8 mouse cellular contexts compared by ENCODE assay signal in the genomic region with DNA sequence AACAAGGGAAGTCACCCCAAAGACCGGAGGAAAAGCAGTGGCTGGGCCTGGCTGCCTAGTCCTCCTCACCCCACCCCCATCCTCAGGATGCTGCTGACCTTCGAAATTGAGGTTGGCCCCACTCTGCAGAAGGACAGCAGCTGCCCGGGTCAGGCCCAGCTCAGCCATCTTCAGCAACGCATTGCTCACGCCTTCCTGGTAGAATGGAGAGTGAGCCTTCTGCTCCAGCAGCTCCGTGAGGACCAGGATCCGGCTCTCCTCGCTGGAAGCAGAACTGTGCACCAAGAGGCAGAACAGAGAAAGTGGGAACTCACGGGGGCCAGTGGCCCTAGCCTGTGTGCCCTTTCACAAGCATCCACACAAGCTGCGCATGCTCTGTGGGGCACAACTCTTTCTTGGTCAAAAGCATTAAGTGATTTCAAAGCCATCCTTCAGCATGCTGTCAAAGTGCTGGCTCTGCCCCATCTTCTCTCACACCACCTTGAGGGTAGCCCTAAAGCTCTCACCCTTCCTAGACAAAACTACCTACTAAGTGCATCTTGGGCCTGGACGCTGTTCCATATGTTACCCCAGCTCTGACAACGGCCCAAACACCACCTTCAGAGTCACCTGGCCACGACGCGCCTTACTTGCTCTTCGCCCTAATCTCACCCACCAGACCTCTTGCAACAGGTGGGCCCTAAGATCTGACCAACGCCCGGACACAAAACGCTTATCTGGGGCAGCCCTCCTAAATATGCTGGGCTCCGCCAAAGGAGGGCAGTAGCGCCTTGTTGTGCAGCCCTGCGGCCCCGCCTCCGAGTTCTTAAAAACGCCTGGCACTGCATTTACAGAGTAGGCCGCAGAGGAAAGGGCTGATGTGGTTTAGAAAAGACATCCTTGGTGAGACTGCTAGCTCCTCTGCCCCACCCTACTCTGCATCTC. TPM values are rescaled to one million over a fixed set of nuclear protein-coding genes. Genes with fewer than 3 reads are reported as not detected.
DNase-seq lines count a peak whose midpoint lies in the region; ATAC-seq and TF ChIP-seq lines count a peak whose summit lies in the region.

No protein-coding gene starts in this region.

- peak overlapping the region; percentile 83 to 97 for H3K4me3 ChIP-seq in ES-E14 (ENCODE audit: insufficient read depth in 1 of 2, low read depth in 1 of 2, low read length in 2 of 2, poor library complexity in 1 of 2, severe bottlenecking in 1 of 2)
- H3K4me3 ChIP-seq in embryonic facial prominence, embryonic 10.5 days = peak overlapping the region; percentile 98
- H3K4me3 ChIP-seq in heart, postnatal 0 days (ENCODE audit: low read depth, low read length) = peak overlapping the region; percentile 96
- H3K4me3 ChIP-seq in lung, embryonic 16.5 days (ENCODE audit: low read length) = peak overlapping the region; percentile 95

- ATAC-seq in heart, postnatal 0 days (ENCODE audit: insufficient read depth, low read depth) = no peak
- ATAC-seq in lung, embryonic 16.5 days (ENCODE audit: low read depth) = no peak

- DNase-seq in A20 (ENCODE audit: low read depth, low spot score) = peak; percentile 86
- peak; percentile 33 for DNase-seq in ES-E14 (ENCODE audit: low read depth, low spot score)
- DNase-seq in embryonic facial prominence, embryonic 10.5 days (ENCODE audit: low spot score) = peak; percentile 66
- DNase-seq in heart, postnatal 0 days (ENCODE audit: low spot score) = peak; percentile 61
- peak; percentile 70 to 80 for DNase-seq in kidney, postnatal 4 days
- DNase-seq in retina, embryonic 14.5 days (ENCODE audit: low spot score) = peak; percentile 52
- peak; percentile 72 for DNase-seq in thymus, postnatal 4 days

- TF ChIP-seq EP300 in heart, postnatal 0 days (IDR thresholded peaks at IDR 0.05; ENCODE audit: low read depth) = no peak

- peak; percentile 34 for TF ChIP-seq CTCF in heart, postnatal 0 days (IDR thresholded peaks at IDR 0.05; ENCODE audit: low read depth)

- peak overlapping the region; percentile 87 for H3K9ac ChIP-seq in ES-E14 (ENCODE audit: insufficient read depth, low read depth, low read length, poor library complexity, severe bottlenecking)
- H3K9ac ChIP-seq in heart, postnatal 0 days (replicated peaks; ENCODE audit: low read depth, low read length) = peak overlapping the region; percentile 91
- H3K9ac ChIP-seq in lung, embryonic 16.5 days (ENCODE audit: low read length) = peak overlapping the region; percentile 88

- peaks cover 41% of the 10 kb centered on the region for H3K36me3 ChIP-seq in ES-E14 (ENCODE audit: control insufficient read depth, insufficient read depth, low read length, poor library complexity, severe bottlenecking)
- peaks cover 48% of the 10 kb centered on the region for H3K36me3 ChIP-seq in embryonic facial prominence, embryonic 10.5 days (replicated peaks)
- H3K36me3 ChIP-seq in heart, postnatal 0 days (replicated peaks; ENCODE audit: control insufficient read depth, insufficient read depth, low read length) = peaks cover 43% of the 10 kb centered on the region
- H3K36me3 ChIP-seq in lung, embryonic 16.5 days (ENCODE audit: control insufficient read depth, insufficient read depth, low read length) = peaks cover 30% of the 10 kb centered on the region

- H3K27ac ChIP-seq in ES-E14 (ENCODE audit: insufficient read depth, low read depth, low read length, poor library complexity, severe bottlenecking) = 0 out of 2 replicates have a peak overlapping the region, but pooled peaks have one; percentile 6
- peak overlapping the region; percentile 87 for H3K27ac ChIP-seq in embryonic facial prominence, embryonic 10.5 days (replicated peaks)
- H3K27ac ChIP-seq in heart, postnatal 0 days (ENCODE audit: low read depth) = peak overlapping the region; percentile 77
- H3K27ac ChIP-seq in lung, embryonic 16.5 days (ENCODE audit: low read length) = peak overlapping the region; percentile 68

- peak overlapping the region; percentile 92 for H3K4me2 ChIP-seq in heart, postnatal 0 days (ENCODE audit: low read depth, low read length)
- peak overlapping the region; percentile 93 for H3K4me2 ChIP-seq in lung, embryonic 16.5 days (ENCODE audit: low read depth, low read length)

- 33% methylated on average over 26 of the region's 26 CpGs for WGBS in embryonic facial prominence, embryonic 10.5 days
- 31% methylated on average over 26 of the region's 26 CpGs for WGBS in heart, postnatal 0 days
- WGBS in lung, embryonic 16.5 days = 26% methylated on average over 26 of the region's 26 CpGs

- peaks cover 0 to 17% of the 10 kb centered on the region in 2 experiments; a peak in 2 of 4 replicates for H3K4me1 ChIP-seq in ES-E14 (ENCODE audit: control insufficient read depth in 2 of 2, insufficient read depth in 2 of 2, low read length in 2 of 2, poor library complexity in 1 of 2)
- H3K4me1 ChIP-seq in embryonic facial prominence, embryonic 10.5 days = peaks cover 71% of the 10 kb centered on the region
- peaks cover 12% of the 10 kb centered on the region for H3K4me1 ChIP-seq in heart, postnatal 0 days (ENCODE audit: control insufficient read depth, insufficient read depth)
- peaks cover 11% of the 10 kb centered on the region for H3K4me1 ChIP-seq in lung, embryonic 16.5 days (replicated peaks; ENCODE audit: control insufficient read depth, insufficient read depth, low read length)

- no peaks in the 10 kb centered on the region for H3K9me3 ChIP-seq in ES-E14 (ENCODE audit: control insufficient read depth, insufficient read depth, low read depth, low read length)
- H3K9me3 ChIP-seq in embryonic facial prominence, embryonic 10.5 days = no peaks in the 10 kb centered on the region
- H3K9me3 ChIP-seq in heart, postnatal 0 days (replicated peaks; ENCODE audit: control insufficient read depth, low read length) = no peaks in the 10 kb centered on the region
- no peaks in the 10 kb centered on the region for H3K9me3 ChIP-seq in lung, embryonic 16.5 days (ENCODE audit: control insufficient read depth, low read length)

- in situ Hi-C loops in ES-E14 (cut with MboI; ENCODE audit: low sequenced_read_pairs in 2 of 2, unreplicated experiment in 2 of 2) = no loop called here

- no peaks in the 10 kb centered on the region for H3K27me3 ChIP-seq in embryonic facial prominence, embryonic 10.5 days (replicated peaks; ENCODE audit: low read depth, poor library complexity, severe bottlenecking)
- H3K27me3 ChIP-seq in heart, postnatal 0 days (ENCODE audit: control insufficient read depth, insufficient read depth, low read length) = no peaks in the 10 kb centered on the region
- no peaks in the 10 kb centered on the region for H3K27me3 ChIP-seq in lung, embryonic 16.5 days (ENCODE audit: control insufficient read depth, insufficient read depth, low read depth, low read length)

TF ChIP-seq in ES-E14, 5 proteins besides CTCF, POLR2A, EP300 and RAD21:
- TF ChIP-seq CHD2 (IDR thresholded peaks at IDR 0.05; ENCODE audit: low read depth, low read length) = no peak
- peak; percentile 44; the same call in 1 of the 2 replicates for TF ChIP-seq HCFC1 (IDR thresholded peaks at IDR 0.05; ENCODE audit: borderline replicate concordance, insufficient read depth, low read length)
- TF ChIP-seq MAFK (IDR thresholded peaks at IDR 0.05; ENCODE audit: insufficient read depth, low read depth, low read length) = 0 out of 2 replicates have a peak, but pooled peaks have one; percentile 2
TF ChIP-seq in ES-E14: peak in this region for 2.

RNA-seq across cellular contexts. Expression of a gene that starts 3.0 kb away (rescaled TPM):
- total RNA-seq in ES-E14 (2012; rRNA removed) = 73.6 and 88.1 TPM in 2 replicates
- 53.9 and 56.0 TPM in 2 replicates for polyA plus RNA-seq in embryonic facial prominence, embryonic 10.5 days (2016; fragmentation: Nextera tagmentation; extraction: Ambion mirVana)
- 16.2 and 20.0 TPM in 2 replicates for total RNA-seq in heart, postnatal 0 days (2014; rRNA removed; ENCODE audit: low replicate concordance)
- 12.4 and 13.0 TPM in 2 replicates for polyA plus RNA-seq in heart, postnatal 0 days (2015; fragmentation: Nextera tagmentation; extraction: Ambion mirVana)
- polyA plus RNA-seq in lung, embryonic 16.5 days (2015; fragmentation: Nextera tagmentation; extraction: Ambion mirVana) = 32.7 and 33.5 TPM in 2 replicates

RNA-seq across cellular contexts. Expression of a gene that starts 7.7 kb away (rescaled TPM):
- total RNA-seq in ES-E14 (2012; rRNA removed) = 8.7 and 16.2 TPM in 2 replicates
- 87.6 and 94.6 TPM in 2 replicates for polyA plus RNA-seq in embryonic facial prominence, embryonic 10.5 days (2016; fragmentation: Nextera tagmentation; extraction: Ambion mirVana)
- 8.0 and 24.0 TPM in 2 replicates for total RNA-seq in heart, postnatal 0 days (2014; rRNA removed; ENCODE audit: low replicate concordance)
- polyA plus RNA-seq in heart, postnatal 0 days (2015; fragmentation: Nextera tagmentation; extraction: Ambion mirVana) = 3.6 and 4.1 TPM in 2 replicates
- polyA plus RNA-seq in lung, embryonic 16.5 days (2015; fragmentation: Nextera tagmentation; extraction: Ambion mirVana) = 7.2 and 9.4 TPM in 2 replicates

RNA-seq across cellular contexts. Expression of a gene that starts 19.5 kb away (rescaled TPM):
- total RNA-seq in ES-E14 (2012; rRNA removed) = 47.3 and 55.2 TPM in 2 replicates
- 134 and 135 TPM in 2 replicates for polyA plus RNA-seq in embryonic facial prominence, embryonic 10.5 days (2016; fragmentation: Nextera tagmentation; extraction: Ambion mirVana)
- 67.2 and 89.9 TPM in 2 replicates for total RNA-seq in heart, postnatal 0 days (2014; rRNA removed; ENCODE audit: low replicate concordance)
- 83.4 and 87.8 TPM in 2 replicates for polyA plus RNA-seq in heart, postnatal 0 days (2015; fragmentation: Nextera tagmentation; extraction: Ambion mirVana)
- polyA plus RNA-seq in lung, embryonic 16.5 days (2015; fragmentation: Nextera tagmentation; extraction: Ambion mirVana) = 76.4 and 76.6 TPM in 2 replicates

RNA-seq across cellular contexts. Expression of a gene that starts 23.6 kb away (rescaled TPM):
- 1.9 and 2.6 TPM in 2 replicates for total RNA-seq in ES-E14 (2012; rRNA removed)
- polyA plus RNA-seq in embryonic facial prominence, embryonic 10.5 days (2016; fragmentation: Nextera tagmentation; extraction: Ambion mirVana) = 2.4 and 3.1 TPM in 2 replicates
- 1.5 and 4.1 TPM in 2 replicates for total RNA-seq in heart, postnatal 0 days (2014; rRNA removed; ENCODE audit: low replicate concordance)
- polyA plus RNA-seq in heart, postnatal 0 days (2015; fragmentation: Nextera tagmentation; extraction: Ambion mirVana) = 1.9 and 2.0 TPM in 2 replicates
- polyA plus RNA-seq in lung, embryonic 16.5 days (2015; fragmentation: Nextera tagmentation; extraction: Ambion mirVana) = 3.7 and 4.2 TPM in 2 replicates

Comparison
In these comparisons a context has a peak if more than half of its experiments do, and no peak if none do; other contexts are left out.
1. DNase-seq: peak in every context shown above with its lines; median percentile 86 in A20; 75 in kidney, postnatal 4 days; 72 in thymus, postnatal 4 days; 66 in embryonic facial prominence, embryonic 10.5 days; 61 in heart, postnatal 0 days; 52 in retina, embryonic 14.5 days; 33 in ES-E14.
2. H3K27ac ChIP-seq: peak in every context shown above with its lines; median percentile 87 in embryonic facial prominence, embryonic 10.5 days; 77 in heart, postnatal 0 days; 68 in lung, embryonic 16.5 days; 6 in ES-E14.